Mouse (Mus musculus) intestine, postnatal 0 days (tissue): ENCODE results near the gene Fam177a. TPM values are rescaled to one million over a fixed set of nuclear protein-coding genes. Genes with fewer than 3 reads are reported as not detected.
A peak's percentile ranks its signal among the peaks of the same experiment; 100 is the strongest.
"Not testable (repeated sequence)": the region's sequence is repeated elsewhere in the genome, so short reads cannot be mapped to it uniquely, and the experiment has no call there.

Experiments
- ATAC-seq: fragments of 200-750 bp; cut with Nextera tagmentation; 2 replicates; pipeline ENCODE4 v1.8.0; 2017; ENCODE audit warnings: mild to moderate bottlenecking, moderate TSS enrichment, moderate library complexity
- H3K27ac ChIP-seq: fragments of 300-500 bp; sonication (generic); 2 replicates; pipeline ENCODE4 v1.5.1; 2014; ENCODE audit warnings: mild to moderate bottlenecking, low read depth, low read length, moderate library complexity
- H3K27me3 ChIP-seq: fragments of 300-500 bp; sonication (generic); replicated peaks from 2 replicates; pipeline ENCODE4 v1.6.1; 2014; ENCODE audit warnings: low read length, mixed read lengths; ENCODE audit not compliant: control insufficient read depth, insufficient read depth
- H3K36me3 ChIP-seq: fragments of 300-500 bp; sonication (generic); 2 replicates; pipeline ENCODE4 v1.6.1; 2014; ENCODE audit warnings: mild to moderate bottlenecking, moderate library complexity; ENCODE audit not compliant: control insufficient read depth, insufficient read depth
- H3K4me1 ChIP-seq: fragments of 300-500 bp; sonication (generic); replicated peaks from 2 replicates; pipeline ENCODE4 v1.6.1; 2014; ENCODE audit warnings: antibody characterized with exemption, low read length, mixed read lengths; ENCODE audit not compliant: control insufficient read depth, insufficient read depth
- H3K4me2 ChIP-seq: fragments of 300-500 bp; sonication (generic); replicated peaks from 2 replicates; pipeline ENCODE4 v1.6.1; 2014; ENCODE audit warnings: low read depth, mild to moderate bottlenecking, moderate library complexity
- H3K4me3 ChIP-seq: fragments of 300-500 bp; sonication (generic); 2 replicates; pipeline ENCODE4 v1.5.1; 2014; ENCODE audit warnings: low read depth, low read length
- H3K9ac ChIP-seq: fragments of 300-500 bp; sonication (generic); 2 replicates; pipeline ENCODE4 v1.6.1; 2014; ENCODE audit warnings: mild to moderate bottlenecking, low read depth, low read length
- H3K9me3 ChIP-seq: fragments of 300-500 bp; sonication (generic); 2 replicates; pipeline ENCODE4 v1.6.1; 2016; ENCODE audit warnings: mixed run types; ENCODE audit not compliant: control insufficient read depth
- CTCF ChIP-seq: sonication (generic); IDR thresholded peaks from 2 replicates; pipeline ENCODE4 v1.5.1; 2016; ENCODE audit warnings: low read depth, mild to moderate bottlenecking, control low read depth, antibody characterized with exemption, moderate library complexity
- WGBS: fragments of 180-500 bp; shearing (Covaris S2); extraction: QIAGEN DNeasy Blood & Tissue Kit; methylation state at CpG from one replicate; pipeline ENCODE4 v1.1.7; 2014; 5-methylcytosine and 5-hydroxymethylcytosine counted together
- polyA plus RNA-seq: library from polyadenylated mRNA; unstranded; fragments of >200 nt; fragmentation: Nextera tagmentation; extraction: Ambion mirVana; gene quantifications from 2 replicates; pipeline ENCODE4 v1.2.1, GENCODE M21; 2015

The Fam177a gene
- 27.8 and 29.2 TPM in 2 replicates for polyA plus RNA-seq

- H3K4me3 ChIP-seq, H3K9me3 ChIP-seq, H3K4me1 ChIP-seq, H3K36me3 ChIP-seq, H3K4me2 ChIP-seq, H3K27me3 ChIP-seq, H3K27ac ChIP-seq, H3K9ac ChIP-seq: not testable (repeated sequence)
- ATAC-seq, result peak; percentile 97
- WGBS, result no CpG with 5 or more reads among the region's 40 CpGs
These were observed at the start of gene Fam177a for GRCm38 (mm10) chr12:55124242-55124641. Fam177a (plus strand) TSS chr12:55124469.

- H3K9ac ChIP-seq, result no peak overlapping the region
- 91% methylated on average over 2 of the region's 2 CpGs for WGBS
- no peaks in the 10 kb centered on the region for H3K36me3 ChIP-seq
- TF ChIP-seq CTCF, result no peak
- H3K9me3 ChIP-seq, result no peaks in the 10 kb centered on the region
- no peak for ATAC-seq
- H3K4me3 ChIP-seq, result no peak overlapping the region
- no peaks in the 10 kb centered on the region for H3K27me3 ChIP-seq
- H3K4me1 ChIP-seq, result no peaks in the 10 kb centered on the region
- H3K4me2 ChIP-seq, result no peak overlapping the region
- no peak overlapping the region for H3K27ac ChIP-seq
These were observed 49.0 kb upstream of the Fam177a start for GRCm38 (mm10) chr12:55075296-55075695.

DNA sequence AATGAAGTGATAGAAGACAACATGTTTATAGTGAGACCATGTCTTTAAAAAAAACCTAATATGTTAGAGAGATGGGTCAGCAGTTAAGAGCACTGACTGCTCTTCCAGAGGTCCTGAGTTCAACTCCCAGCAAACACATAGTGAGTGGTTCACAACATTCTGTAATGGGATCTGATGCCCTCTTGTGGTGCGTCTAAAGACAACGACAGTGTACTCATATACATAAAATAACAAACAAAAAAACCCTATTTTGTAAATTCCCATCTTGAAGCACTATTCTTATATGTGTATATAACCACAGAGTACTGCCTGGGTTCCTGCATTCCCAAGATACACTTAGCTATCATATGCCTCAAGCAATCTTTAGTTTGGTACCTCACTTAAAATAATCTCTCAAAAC is 45.6 kb upstream of the Fam177a start:
- not testable (repeated sequence) for H3K4me3 ChIP-seq, ATAC-seq, H3K27ac ChIP-seq, H3K36me3 ChIP-seq, H3K9ac ChIP-seq, H3K4me1 ChIP-seq, H3K27me3 ChIP-seq, H3K9me3 ChIP-seq
- peak overlapping the region; percentile 70; the same call in 1 of the 2 replicates for H3K4me2 ChIP-seq
- WGBS, result 33% methylated on average over 2 of the region's 2 CpGs
- TF ChIP-seq CTCF, result peak; percentile 59

DNA sequence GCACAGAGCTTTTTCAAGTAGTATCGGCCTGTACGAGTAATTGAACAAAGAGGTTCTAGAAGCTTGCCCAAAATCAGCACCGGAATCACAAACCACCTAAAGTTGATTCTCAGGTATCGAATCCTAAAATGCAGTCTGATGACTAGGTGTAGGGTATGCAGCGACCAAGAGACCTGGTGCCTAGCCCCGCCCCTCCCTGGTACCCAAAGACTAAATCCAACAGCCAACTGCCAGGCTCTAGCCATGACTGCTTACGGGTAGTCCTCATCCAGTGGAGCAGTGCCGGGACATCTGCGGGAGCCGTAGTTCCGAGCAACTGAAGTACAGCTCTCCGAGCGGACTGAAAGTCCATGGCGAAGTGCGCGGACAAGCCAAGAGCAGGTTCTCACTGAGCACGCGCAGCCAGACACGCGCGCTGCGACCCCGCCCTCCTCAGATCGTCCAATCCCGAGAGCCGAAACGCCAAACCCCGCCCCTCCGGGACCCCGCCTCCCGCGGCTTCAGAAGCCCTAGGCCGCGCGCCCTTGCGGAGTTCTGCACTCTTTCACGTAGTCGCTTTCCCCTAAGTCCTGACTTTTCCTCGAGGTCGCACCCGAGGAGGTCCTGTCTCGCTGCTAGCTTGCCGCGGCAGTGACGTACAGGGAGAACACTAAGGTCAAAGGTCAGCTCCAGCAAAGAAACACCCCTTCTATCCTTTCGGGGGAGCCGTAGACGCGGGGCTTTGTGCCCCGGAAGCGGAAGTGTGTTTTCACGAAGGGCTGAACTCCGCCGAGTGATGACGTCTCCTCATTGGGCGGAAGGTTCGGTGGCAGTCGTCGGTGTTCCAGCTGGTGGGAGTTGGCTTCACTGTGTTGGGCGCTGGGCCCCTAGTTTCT is 44.3 kb upstream of the Fam177a start, which contains the start of the genes 2700097O09Rik and Srp54a:
TSS of gene 2700097O09Rik (minus strand) at position 385 of the 875 bp plus-strand sequence.
TSS of gene Srp54a (plus strand) at position 537 of the 875 bp plus-strand sequence.
- WGBS, result under 1% methylated on average over 55 of the region's 60 CpGs
- Histone ChIP-seq H3K27ac (peak within 1 kb of the TSS; percentile 84), H3K4me3 (peak within 1 kb of the TSS; percentile 61), H3K4me2 (peak within 1 kb of the TSS; percentile 70), H3K9ac (peak within 1 kb of the TSS; percentile 67)
- H3K27me3 ChIP-seq, H3K4me1 ChIP-seq, H3K36me3 ChIP-seq, H3K9me3 ChIP-seq: not testable (repeated sequence)
- ATAC-seq, result peak; percentile 99

GRCm38 (mm10) chr12:55080601-55080942 is 43.7 kb upstream of the Fam177a start:
- WGBS, result under 1% methylated on average over 25 of the region's 25 CpGs
- H3K36me3 ChIP-seq, H3K9me3 ChIP-seq, H3K4me1 ChIP-seq, H3K27me3 ChIP-seq: not testable (repeated sequence)
- H3K9ac ChIP-seq, result peak overlapping the region; percentile 67
- H3K4me3 ChIP-seq, result peak overlapping the region; percentile 61
- peak; percentile 26 for ATAC-seq
- H3K27ac ChIP-seq, result peak overlapping the region; percentile 84
- H3K4me2 ChIP-seq, result peak overlapping the region; percentile 70

- H3K27me3 ChIP-seq, H3K4me1 ChIP-seq, H3K27ac ChIP-seq, H3K9me3 ChIP-seq, H3K9ac ChIP-seq, H3K4me3 ChIP-seq, H3K4me2 ChIP-seq, H3K36me3 ChIP-seq, ATAC-seq: not testable (repeated sequence)
- 100% methylated on average over 1 of the region's 7 CpGs for WGBS
These were observed 32.1 kb upstream of the Fam177a start for GRCm38 (mm10) chr12:55092127-55092526.

DNA sequence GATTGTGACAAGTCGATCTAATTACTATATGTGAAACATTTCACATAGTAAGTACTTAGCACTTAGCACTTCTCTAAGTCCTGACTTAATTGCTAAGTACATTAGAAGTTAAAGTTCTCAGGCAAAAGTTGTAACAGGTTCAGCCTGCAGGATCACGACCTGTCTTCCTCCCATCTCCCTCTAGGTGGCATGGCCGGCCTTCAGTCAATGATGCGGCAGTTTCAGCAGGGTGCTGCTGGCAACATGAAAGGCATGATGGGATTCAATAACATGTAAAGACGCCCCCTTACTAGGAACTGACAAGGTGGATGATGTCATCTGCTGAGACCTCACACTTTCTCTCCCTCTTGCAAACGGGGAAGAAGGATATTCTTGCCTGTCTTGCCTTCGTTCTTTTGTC is 11.7 kb upstream of the Fam177a start:
- H3K9ac ChIP-seq, H3K4me3 ChIP-seq, H3K4me1 ChIP-seq, H3K27me3 ChIP-seq, H3K4me2 ChIP-seq, ATAC-seq, H3K36me3 ChIP-seq, H3K27ac ChIP-seq, H3K9me3 ChIP-seq: not testable (repeated sequence)
- WGBS, result no CpG with 5 or more reads among the region's 7 CpGs

- ATAC-seq, result peak; percentile 62
These were observed 462 bp downstream of the Fam177a start for GRCm38 (mm10) chr12:55124731-55125130.

GRCm38 (mm10) chr12:55135540-55135939 is 11.3 kb downstream of the Fam177a start:
- H3K27me3 ChIP-seq, H3K27ac ChIP-seq, H3K36me3 ChIP-seq, H3K9me3 ChIP-seq, H3K4me3 ChIP-seq, H3K9ac ChIP-seq, H3K4me1 ChIP-seq, H3K4me2 ChIP-seq: not testable (repeated sequence)
- peak; percentile 50; the same call in 1 of the 2 replicates for ATAC-seq
- WGBS, result no CpG with 5 or more reads among the region's 6 CpGs

More at GRCm38 (mm10) chr12:55124731-55125130, 462 bp downstream of the Fam177a start:
- not testable (repeated sequence) for H3K9me3 ChIP-seq, H3K27ac ChIP-seq, H3K4me1 ChIP-seq, H3K9ac ChIP-seq, H3K4me2 ChIP-seq, H3K27me3 ChIP-seq, H3K36me3 ChIP-seq, H3K4me3 ChIP-seq
- no CpG with 5 or more reads among the region's 18 CpGs for WGBS
